Mouse (Mus musculus) retina, adult 2 months (tissue): ENCODE data around the gene Dennd5a.
"Not testable (repeated sequence)": the region's sequence is repeated elsewhere in the genome, so short reads cannot be mapped to it uniquely, and the experiment has no call there.

ENCODE experiments used
- DNase-seq: peaks from one replicate; pipeline ENCODE4 v3.0.0-alpha.2; 2012; ENCODE audit warnings: low read depth, low spot score

Gene Dennd5a

GRCm38 (mm10) chr7:109959716-109960612 lies at the start of gene Dennd5a:
Gene Dennd5a (minus strand): TSS chr7:109960470.
- peak; percentile 68 for DNase-seq

- no peak for DNase-seq
Measured at GRCm38 (mm10) chr7:110009084-110009483, 48.8 kb upstream of the Dennd5a start.

GRCm38 (mm10) chr7:110008513-110008912 lies 48.2 kb upstream of the Dennd5a start:
- DNase-seq = no peak

- DNase-seq = no peak
Measured at GRCm38 (mm10) chr7:110006471-110007195, 46.4 kb upstream of the Dennd5a start.

GRCm38 (mm10) chr7:110005976-110006375 lies 45.7 kb upstream of the Dennd5a start:
- no peak for DNase-seq

GRCm38 (mm10) chr7:110002968-110003367 lies 42.7 kb upstream of the Dennd5a start:
- DNase-seq = no peak

GRCm38 (mm10) chr7:110002092-110002491 lies 41.8 kb upstream of the Dennd5a start:
- DNase-seq = no peak

GRCm38 (mm10) chr7:109998388-109998787 lies 38.1 kb upstream of the Dennd5a start:
- DNase-seq = no peak

GRCm38 (mm10) chr7:109993157-109993959 lies 33.1 kb upstream of the Dennd5a start:
- no peak for DNase-seq

- DNase-seq = no peak
Measured at GRCm38 (mm10) chr7:109991286-109991685, 31.0 kb upstream of the Dennd5a start.

GRCm38 (mm10) chr7:109986775-109987174 lies 26.5 kb upstream of the Dennd5a start, which contains the start of gene Tmem41b:
Gene Tmem41b (minus strand): TSS chr7:109986929.
- DNase-seq = not testable (repeated sequence)

- DNase-seq = peak; percentile 96
Measured at GRCm38 (mm10) chr7:109986133-109986669, 25.9 kb upstream of the Dennd5a start.

- DNase-seq = no peak
Measured at GRCm38 (mm10) chr7:109985661-109986132, 25.4 kb upstream of the Dennd5a start.

- DNase-seq = not testable (repeated sequence)
Measured at GRCm38 (mm10) chr7:109984608-109985007, 24.3 kb upstream of the Dennd5a start.

- DNase-seq = not testable (repeated sequence)
Measured at GRCm38 (mm10) chr7:109977131-109977530, 16.9 kb upstream of the Dennd5a start.

GRCm38 (mm10) chr7:109975966-109976715 lies 15.9 kb upstream of the Dennd5a start:
- no peak for DNase-seq

- no peak for DNase-seq
Measured at GRCm38 (mm10) chr7:109969542-109969941, 9.3 kb upstream of the Dennd5a start.

- peak; percentile 64 for DNase-seq
Measured at GRCm38 (mm10) chr7:109968924-109969450, 8.7 kb upstream of the Dennd5a start.

GRCm38 (mm10) chr7:109967805-109968579 lies 7.7 kb upstream of the Dennd5a start:
- DNase-seq = no peak
